ENCODE assay signal across 7 mouse cellular contexts in the genomic region with DNA sequence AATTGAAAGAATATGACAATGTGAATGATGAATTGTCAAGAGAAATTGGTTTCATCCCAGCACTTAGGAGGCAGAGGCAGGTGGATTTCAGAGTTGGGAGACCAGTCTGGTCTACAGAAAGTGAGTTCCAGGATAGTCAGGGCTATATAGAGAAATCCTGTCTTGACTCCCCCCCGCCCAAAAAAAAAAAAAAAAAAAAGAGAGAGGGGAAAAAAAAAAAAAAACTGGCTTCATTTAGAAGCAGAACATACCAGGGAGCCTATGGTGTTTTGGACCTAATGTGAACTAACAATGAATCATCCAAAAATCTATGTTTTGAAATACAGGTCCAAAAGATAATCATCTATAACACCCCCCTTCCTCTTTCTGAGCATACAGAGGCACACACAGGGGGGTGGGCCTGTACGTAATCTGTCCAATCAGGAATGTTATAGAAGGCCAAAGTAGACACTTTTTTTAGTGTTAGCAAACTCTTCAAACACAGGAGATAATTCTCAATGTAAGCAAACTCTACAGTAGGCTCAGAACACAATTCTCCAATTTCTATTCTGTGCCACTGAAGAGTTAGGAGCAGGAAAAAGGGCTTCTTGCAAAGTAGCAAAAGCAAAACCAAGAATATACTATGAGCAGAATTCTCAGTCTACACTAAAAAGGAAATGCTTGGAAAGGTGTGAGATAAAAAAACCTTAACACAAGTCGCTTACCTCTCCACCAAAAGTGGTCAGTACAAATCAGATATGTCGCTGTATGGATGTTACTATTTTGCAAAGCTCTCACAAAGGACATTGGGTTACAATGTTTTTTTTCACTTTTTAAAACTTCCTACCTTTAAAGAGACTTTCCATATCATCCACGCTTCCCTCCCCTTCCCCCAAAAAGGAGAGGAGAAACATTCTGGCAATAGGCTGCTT. TPM values are rescaled to one million over a fixed set of nuclear protein-coding genes. Genes with fewer than 3 reads are reported as not detected.
DNase-seq lines count a peak whose midpoint lies in the region; ATAC-seq lines count a peak whose summit lies in the region.

No protein-coding gene starts in this region.

- peak overlapping the region; percentile 77 for H3K4me2 ChIP-seq in neural tube, embryonic 11.5 days (ENCODE audit: low read depth)
- peak overlapping the region; percentile 92 for H3K4me2 ChIP-seq in forebrain, embryonic 15.5 days (replicated peaks)
- peak overlapping the region; percentile 94 for H3K4me2 ChIP-seq in liver, embryonic 13.5 days

- peaks cover 8% of the 10 kb centered on the region for H3K4me1 ChIP-seq in neural tube, embryonic 11.5 days (ENCODE audit: control insufficient read depth, insufficient read depth, low read length)
- peaks cover 39% of the 10 kb centered on the region for H3K4me1 ChIP-seq in forebrain, embryonic 15.5 days
- peaks cover 76% of the 10 kb centered on the region for H3K4me1 ChIP-seq in liver, embryonic 13.5 days (replicated peaks)

- DNase-seq in neural tube, embryonic 11.5 days (ENCODE audit: low spot score) = no peak
- no peak for DNase-seq in neural tube, embryonic 10.5 days (ENCODE audit: extremely low spot score, low spot score)
- DNase-seq in liver, embryonic 13.5 days = no peak
- DNase-seq in yolk sac, embryonic 10.5 days (ENCODE audit: low spot score) = no peak
- DNase-seq in urinary bladder, postnatal 25 days (ENCODE audit: low spot score) = no peak
- no peak for DNase-seq in kidney, adult 18-20 months

- H3K27ac ChIP-seq in neural tube, embryonic 11.5 days (ENCODE audit: low read depth, low read length) = no peak overlapping the region
- H3K27ac ChIP-seq in forebrain, embryonic 15.5 days (replicated peaks) = no peak overlapping the region; the same call in 1 of the 2 replicates
- H3K27ac ChIP-seq in liver, embryonic 13.5 days = peak overlapping the region; percentile 81; the same call in 1 of the 2 replicates

- WGBS in neural tube, embryonic 11.5 days = 71% methylated on average over 5 of the region's 5 CpGs
- 66% methylated on average over 5 of the region's 5 CpGs for WGBS in forebrain, embryonic 15.5 days
- WGBS in liver, embryonic 13.5 days (ENCODE audit: insufficient replicate concordance) = 28% methylated on average over 5 of the region's 5 CpGs

- H3K27me3 ChIP-seq in neural tube, embryonic 11.5 days (ENCODE audit: control insufficient read depth, insufficient read depth, low read length) = no peaks in the 10 kb centered on the region
- no peaks in the 10 kb centered on the region for H3K27me3 ChIP-seq in forebrain, embryonic 15.5 days
- H3K27me3 ChIP-seq in liver, embryonic 13.5 days = no peaks in the 10 kb centered on the region

- H3K36me3 ChIP-seq in neural tube, embryonic 11.5 days (ENCODE audit: control insufficient read depth, insufficient read depth, low read length) = peaks cover 25% of the 10 kb centered on the region
- peaks cover 49% of the 10 kb centered on the region for H3K36me3 ChIP-seq in forebrain, embryonic 15.5 days
- peaks cover 64% of the 10 kb centered on the region for H3K36me3 ChIP-seq in liver, embryonic 13.5 days

- peak overlapping the region; percentile 85 for H3K4me3 ChIP-seq in neural tube, embryonic 11.5 days (ENCODE audit: low read depth, low read length)
- H3K4me3 ChIP-seq in forebrain, embryonic 15.5 days = peak overlapping the region; percentile 99
- peak overlapping the region; percentile 94 for H3K4me3 ChIP-seq in liver, embryonic 13.5 days (replicated peaks)

- H3K9ac ChIP-seq in neural tube, embryonic 11.5 days (ENCODE audit: low read length) = peak overlapping the region; percentile 55
- H3K9ac ChIP-seq in forebrain, embryonic 15.5 days (replicated peaks) = peak overlapping the region; percentile 53; the same call in 1 of the 2 replicates
- H3K9ac ChIP-seq in liver, embryonic 13.5 days = peak overlapping the region; percentile 84

- ATAC-seq in neural tube, embryonic 11.5 days (ENCODE audit: insufficient read depth, low FRiP score, low TSS enrichment) = no peak
- no peak for ATAC-seq in forebrain, embryonic 15.5 days (replicated peaks)
- no peak for ATAC-seq in liver, embryonic 13.5 days (ENCODE audit: low read depth)

- H3K9me3 ChIP-seq in neural tube, embryonic 11.5 days (ENCODE audit: control insufficient read depth, low read length) = no peaks in the 10 kb centered on the region
- H3K9me3 ChIP-seq in forebrain, embryonic 15.5 days = no peaks in the 10 kb centered on the region
- no peaks in the 10 kb centered on the region for H3K9me3 ChIP-seq in liver, embryonic 13.5 days (replicated peaks)

RNA-seq across cellular contexts. Expression of gene Kpnb1, which starts 1.7 kb away (rescaled TPM):
- polyA plus RNA-seq in neural tube, embryonic 11.5 days (2014; fragmentation: Nextera tagmentation; extraction: Ambion mirVana) = 85.3 and 86.7 TPM in 2 replicates
- 40.6 and 41.8 TPM in 2 replicates for polyA plus RNA-seq in forebrain, embryonic 15.5 days (2015; fragmentation: Nextera tagmentation; extraction: Ambion mirVana)
- 29.2 and 30.8 TPM in 2 replicates for polyA plus RNA-seq in liver, embryonic 13.5 days (2015; fragmentation: Nextera tagmentation; extraction: Ambion mirVana)

RNA-seq across cellular contexts. Expression of gene Tbkbp1, which starts 34.7 kb away (rescaled TPM):
- polyA plus RNA-seq in neural tube, embryonic 11.5 days (2014; fragmentation: Nextera tagmentation; extraction: Ambion mirVana) = 5.8 and 5.9 TPM in 2 replicates
- 6.2 and 7.6 TPM in 2 replicates for polyA plus RNA-seq in forebrain, embryonic 15.5 days (2015; fragmentation: Nextera tagmentation; extraction: Ambion mirVana)
- 1.0 and 1.1 TPM in 2 replicates for polyA plus RNA-seq in liver, embryonic 13.5 days (2015; fragmentation: Nextera tagmentation; extraction: Ambion mirVana)
